Mouse (Mus musculus): ENCODE measurements around the gene Slc16a5. TPM values are rescaled to one million over a fixed set of nuclear protein-coding genes. Genes with fewer than 3 reads are reported as not detected.
A peak's percentile ranks its signal among the peaks of the same experiment; 100 is the strongest.

Slc16a5 gene
- polyA plus RNA-seq (2012; fragmentation: generic; extraction: Trizol), result 0.07 TPM
- long read RNA-seq, experiment 1, result 0 reads
- long read RNA-seq, experiment 2, result 0 reads

- TF ChIP-seq CTCF (IDR thresholded peaks at IDR 0.05; ENCODE audit: control insufficient read depth, insufficient read depth, insufficient read length) (no peak), MAX (IDR thresholded peaks at IDR 0.05) (no peak), FOSL1 (IDR thresholded peaks at IDR 0.05; ENCODE audit: insufficient read depth, low read length, poor library complexity, severe bottlenecking) (no peak), CEBPB (IDR thresholded peaks at IDR 0.05; ENCODE audit: low read depth) (no peak), USF1 (IDR thresholded peaks at IDR 0.05; ENCODE audit: low read depth) (no peak), MYOG (IDR thresholded peaks at IDR 0.05; ENCODE audit: control insufficient read depth, extremely low read depth, insufficient read length) (no peak), MYOD1 (IDR thresholded peaks at IDR 0.05; ENCODE audit: control insufficient read depth, insufficient read length, low read depth) (no peak)
- Histone ChIP-seq H3K36me3 (ENCODE audit: control insufficient read depth, insufficient read depth) (no peaks in the 10 kb centered on the region), H3K79me3 (ENCODE audit: low read depth) (no peaks in the 10 kb centered on the region), H3K4me3 (ENCODE audit: insufficient read depth, poor library complexity, severe bottlenecking) (no peak within 1 kb of the TSS), H3K27me3 (ENCODE audit: control insufficient read depth, insufficient read depth, insufficient read length) (peaks cover 26% of the 10 kb centered on the region), H3K79me2 (ENCODE audit: control insufficient read depth, insufficient read depth) (no peaks in the 10 kb centered on the region), H3ac (ENCODE audit: control insufficient read depth, insufficient read length, low read depth) (no peak within 1 kb of the TSS)
Observed at GRCm38 (mm10) chr11:115462243-115462891, at the start of gene Slc16a5. Slc16a5 (plus strand) TSS chr11:115462474.

DNA sequence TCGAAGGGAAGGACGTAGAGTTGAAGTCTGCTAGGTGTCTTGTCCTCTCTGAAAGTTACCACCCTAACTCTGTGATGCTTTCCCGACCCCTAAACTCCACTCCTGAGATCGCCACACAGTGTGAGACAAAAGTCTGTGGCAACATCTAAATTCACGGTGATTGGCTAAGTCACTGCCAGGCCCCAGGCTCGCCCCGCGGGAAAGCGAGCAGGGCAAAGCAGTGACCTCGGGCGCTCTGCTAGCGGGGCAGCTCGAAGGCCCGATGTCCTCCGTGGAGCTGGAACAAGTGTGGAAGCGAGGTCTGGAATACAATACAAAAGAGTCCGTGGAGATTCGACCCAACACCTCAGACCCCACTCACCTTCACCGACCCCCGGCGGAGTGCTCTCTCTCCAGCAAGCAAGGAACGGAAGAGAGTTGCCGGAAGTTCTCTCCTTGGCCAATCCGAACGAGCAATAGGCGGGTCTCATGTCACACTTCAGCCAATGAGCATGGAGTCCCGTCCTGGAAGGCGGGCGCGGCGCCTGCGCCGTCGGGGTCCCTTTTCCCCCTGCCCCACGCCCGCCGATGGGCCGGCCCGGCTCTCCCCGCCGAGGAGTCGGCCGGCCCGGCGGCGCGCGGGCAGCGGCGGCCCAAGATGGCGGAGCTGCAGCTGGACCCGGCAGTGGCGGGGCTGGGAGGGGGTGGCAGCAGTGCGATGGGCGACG, 42.6 kb upstream of the Slc16a5 start, which contains the start of the genes Atp5h and Kctd2:
Atp5h (minus strand) TSS at position 432 of the 707 bp plus-strand sequence.
Kctd2 (plus strand) TSS at position 598 of the 707 bp plus-strand sequence.
- TF ChIP-seq MYOD1 (IDR thresholded peaks at IDR 0.05; ENCODE audit: control insufficient read depth, insufficient read length, low read depth) (no peak), FOSL1 (IDR thresholded peaks at IDR 0.05; ENCODE audit: insufficient read depth, low read length, poor library complexity, severe bottlenecking) (no peak), MYOG (IDR thresholded peaks at IDR 0.05; ENCODE audit: control insufficient read depth, extremely low read depth, insufficient read length) (no peak), CTCF (IDR thresholded peaks at IDR 0.05; ENCODE audit: control insufficient read depth, insufficient read depth, insufficient read length) (no peak), MAX (IDR thresholded peaks at IDR 0.05) (no peak), USF1 (IDR thresholded peaks at IDR 0.05; ENCODE audit: low read depth) (peak; percentile 64), CEBPB (IDR thresholded peaks at IDR 0.05; ENCODE audit: low read depth) (peak; percentile 5)
- Histone ChIP-seq H3ac (ENCODE audit: control insufficient read depth, insufficient read length, low read depth) (peak within 1 kb of the TSS; percentile 98), H3K4me3 (ENCODE audit: insufficient read depth, poor library complexity, severe bottlenecking) (peak within 1 kb of the TSS; percentile 97), H3K36me3 (ENCODE audit: control insufficient read depth, insufficient read depth) (peaks cover 50% of the 10 kb centered on the region), H3K27me3 (ENCODE audit: control insufficient read depth, insufficient read depth, insufficient read length) (no peaks in the 10 kb centered on the region), H3K79me2 (ENCODE audit: control insufficient read depth, insufficient read depth) (peaks cover 54% of the 10 kb centered on the region), H3K79me3 (ENCODE audit: low read depth) (peaks cover 22% of the 10 kb centered on the region)

GRCm38 (mm10) chr11:115420336-115421190, 41.7 kb upstream of the Slc16a5 start:
- H3K79me3 ChIP-seq (ENCODE audit: low read depth), result peaks cover 22% of the 10 kb centered on the region
- peak overlapping the region; percentile 98 for H3ac ChIP-seq (ENCODE audit: control insufficient read depth, insufficient read length, low read depth)
- H3K79me2 ChIP-seq (ENCODE audit: control insufficient read depth, insufficient read depth), result peaks cover 54% of the 10 kb centered on the region
- no peaks in the 10 kb centered on the region for H3K27me3 ChIP-seq (ENCODE audit: control insufficient read depth, insufficient read depth, insufficient read length)
- H3K4me3 ChIP-seq (ENCODE audit: insufficient read depth, poor library complexity, severe bottlenecking), result peak overlapping the region; percentile 97
- TF ChIP-seq MAX (IDR thresholded peaks at IDR 0.05), result no peak
- no peak for TF ChIP-seq USF1 (IDR thresholded peaks at IDR 0.05; ENCODE audit: low read depth)
- no peak for TF ChIP-seq CEBPB (IDR thresholded peaks at IDR 0.05; ENCODE audit: low read depth)
- TF ChIP-seq MYOD1 (IDR thresholded peaks at IDR 0.05; ENCODE audit: control insufficient read depth, insufficient read length, low read depth), result no peak
- TF ChIP-seq MYOG (IDR thresholded peaks at IDR 0.05; ENCODE audit: control insufficient read depth, extremely low read depth, insufficient read length), result no peak
- no peak for TF ChIP-seq FOSL1 (IDR thresholded peaks at IDR 0.05; ENCODE audit: insufficient read depth, low read length, poor library complexity, severe bottlenecking)
- TF ChIP-seq CTCF (IDR thresholded peaks at IDR 0.05; ENCODE audit: control insufficient read depth, insufficient read depth, insufficient read length), result no peak
- peaks cover 42% of the 10 kb centered on the region for H3K36me3 ChIP-seq (ENCODE audit: control insufficient read depth, insufficient read depth)

GRCm38 (mm10) chr11:115421328-115421727, 40.9 kb upstream of the Slc16a5 start:
- Histone ChIP-seq H3K79me2 (ENCODE audit: control insufficient read depth, insufficient read depth) (peaks cover 54% of the 10 kb centered on the region), H3K27me3 (ENCODE audit: control insufficient read depth, insufficient read depth, insufficient read length) (no peaks in the 10 kb centered on the region), H3ac (ENCODE audit: control insufficient read depth, insufficient read length, low read depth) (no peak overlapping the region), H3K36me3 (ENCODE audit: control insufficient read depth, insufficient read depth) (peaks cover 38% of the 10 kb centered on the region), H3K4me3 (ENCODE audit: insufficient read depth, poor library complexity, severe bottlenecking) (no peak overlapping the region), H3K79me3 (ENCODE audit: low read depth) (peaks cover 22% of the 10 kb centered on the region)
- TF ChIP-seq MYOG (IDR thresholded peaks at IDR 0.05; ENCODE audit: control insufficient read depth, extremely low read depth, insufficient read length), result no peak
- TF ChIP-seq CEBPB (IDR thresholded peaks at IDR 0.05; ENCODE audit: low read depth), result no peak
- TF ChIP-seq CTCF (IDR thresholded peaks at IDR 0.05; ENCODE audit: control insufficient read depth, insufficient read depth, insufficient read length), result no peak
- no peak for TF ChIP-seq USF1 (IDR thresholded peaks at IDR 0.05; ENCODE audit: low read depth)
- no peak for TF ChIP-seq FOSL1 (IDR thresholded peaks at IDR 0.05; ENCODE audit: insufficient read depth, low read length, poor library complexity, severe bottlenecking)
- TF ChIP-seq MYOD1 (IDR thresholded peaks at IDR 0.05; ENCODE audit: control insufficient read depth, insufficient read length, low read depth), result no peak
- TF ChIP-seq MAX (IDR thresholded peaks at IDR 0.05), result no peak

DNA sequence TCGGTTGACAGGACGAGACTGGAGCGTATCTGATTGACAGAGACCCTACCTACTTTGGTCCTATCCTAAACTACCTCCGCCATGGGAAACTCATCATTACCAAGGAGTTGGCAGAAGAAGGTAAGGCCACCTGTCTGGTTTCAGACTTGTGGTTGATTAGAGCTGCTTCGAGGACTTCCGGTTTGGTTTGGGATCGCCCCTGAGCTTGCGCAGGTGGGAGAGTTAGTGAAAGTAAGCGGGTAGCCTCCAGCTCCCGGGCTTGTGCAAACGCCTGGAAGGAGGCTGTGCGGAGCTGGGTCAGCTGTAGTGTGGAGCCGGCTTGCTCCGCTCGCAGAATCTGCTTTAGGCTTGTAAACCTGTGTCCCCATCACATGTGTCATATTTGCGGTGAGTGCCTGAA, 40.3 kb upstream of the Slc16a5 start:
- peaks cover 22% of the 10 kb centered on the region for H3K79me3 ChIP-seq (ENCODE audit: low read depth)
- no peaks in the 10 kb centered on the region for H3K27me3 ChIP-seq (ENCODE audit: control insufficient read depth, insufficient read depth, insufficient read length)
- no peak for TF ChIP-seq FOSL1 (IDR thresholded peaks at IDR 0.05; ENCODE audit: insufficient read depth, low read length, poor library complexity, severe bottlenecking)
- TF ChIP-seq MYOD1 (IDR thresholded peaks at IDR 0.05; ENCODE audit: control insufficient read depth, insufficient read length, low read depth), result no peak
- TF ChIP-seq MAX (IDR thresholded peaks at IDR 0.05), result no peak
- no peak for TF ChIP-seq CEBPB (IDR thresholded peaks at IDR 0.05; ENCODE audit: low read depth)
- no peak for TF ChIP-seq MYOG (IDR thresholded peaks at IDR 0.05; ENCODE audit: control insufficient read depth, extremely low read depth, insufficient read length)
- TF ChIP-seq USF1 (IDR thresholded peaks at IDR 0.05; ENCODE audit: low read depth), result no peak
- TF ChIP-seq CTCF (IDR thresholded peaks at IDR 0.05; ENCODE audit: control insufficient read depth, insufficient read depth, insufficient read length), result no peak
- no peak overlapping the region for H3ac ChIP-seq (ENCODE audit: control insufficient read depth, insufficient read length, low read depth)
- peaks cover 38% of the 10 kb centered on the region for H3K36me3 ChIP-seq (ENCODE audit: control insufficient read depth, insufficient read depth)
- H3K79me2 ChIP-seq (ENCODE audit: control insufficient read depth, insufficient read depth), result peaks cover 49% of the 10 kb centered on the region
- H3K4me3 ChIP-seq (ENCODE audit: insufficient read depth, poor library complexity, severe bottlenecking), result no peak overlapping the region

Data from C2C12 (cell line).